Mouse (Mus musculus) cortical plate, adult 2 months (tissue): ENCODE measurements around the gene Ndrg3. TPM values are rescaled to one million over a fixed set of nuclear protein-coding genes. Genes with fewer than 3 reads are reported as not detected.

ENCODE experiments used
- H3K27ac ChIP-seq: fragments of 200-500 bp; 2 replicates; pipeline ENCODE4 v1.5.1; 2012; ENCODE audit warnings: low read length, control low read depth, inconsistent platforms; ENCODE audit not compliant: insufficient read depth
- H3K4me1 ChIP-seq: fragments of 200-500 bp; 2 replicates; pipeline ENCODE4 v1.6.1; 2011; ENCODE audit warnings: low read length; ENCODE audit not compliant: control insufficient read depth, insufficient read depth
- H3K4me3 ChIP-seq: fragments of 200-500 bp; 2 replicates; pipeline ENCODE4 v1.5.1; 2011; ENCODE audit warnings: mild to moderate bottlenecking, low read length, control low read depth; ENCODE audit not compliant: insufficient read depth
- CTCF ChIP-seq: fragments of 200-500 bp; IDR thresholded peaks from 2 replicates; pipeline ENCODE4 v1.5.1; 2011; ENCODE audit warnings: mild to moderate bottlenecking, control low read depth, low read length; ENCODE audit not compliant: insufficient read depth; ENCODE audit errors: extremely low read depth
- POLR2A ChIP-seq: fragments of 200-500 bp; IDR thresholded peaks from 2 replicates; pipeline ENCODE4 v1.6.1; 2011; ENCODE audit warnings: mild to moderate bottlenecking, low read length, control low read depth; ENCODE audit not compliant: insufficient read depth; ENCODE audit errors: extremely low read depth
- polyA plus RNA-seq: library from polyadenylated mRNA; depleted of rRNA; stranded (reverse); fragments of >200 nt; gene quantifications from 2 replicates; pipeline ENCODE4 v1.2.3, GENCODE M21; 2012

Ndrg3 gene
- polyA plus RNA-seq, 1 experiment, result 585 TPM

- peaks cover 11% of the 10 kb centered on the region for H3K4me1 ChIP-seq
- no peak for TF ChIP-seq CTCF
- TF ChIP-seq POLR2A, result peak; percentile 91
- peak within 1 kb of the TSS; percentile 45; the same call in 1 of the 2 replicates for H3K27ac ChIP-seq
- H3K4me3 ChIP-seq, result peak within 1 kb of the TSS; percentile 56
Measured at GRCm38 (mm10) chr2:157006511-157007233, 14.8 kb upstream of the Ndrg3 start, which contains the start of gene Dsn1. Dsn1 (minus strand) TSS chr2:157007154.

- Histone ChIP-seq H3K4me1 (peaks cover 3% of the 10 kb centered on the region), H3K4me3 (no peak overlapping the region), H3K27ac (no peak overlapping the region)
- TF ChIP-seq CTCF, result no peak
- TF ChIP-seq POLR2A, result no peak
Measured at GRCm38 (mm10) chr2:157002321-157002720, 10.5 kb upstream of the Ndrg3 start.

GRCm38 (mm10) chr2:156998263-156998662, 6.4 kb upstream of the Ndrg3 start:
- Histone ChIP-seq H3K27ac (no peak overlapping the region), H3K4me1 (no peaks in the 10 kb centered on the region), H3K4me3 (no peak overlapping the region)
- TF ChIP-seq CTCF (no peak), POLR2A (no peak)

- no peak overlapping the region for H3K4me3 ChIP-seq
- H3K4me1 ChIP-seq, result no peaks in the 10 kb centered on the region
- no peak overlapping the region for H3K27ac ChIP-seq
- TF ChIP-seq CTCF, result peak; percentile 98
- TF ChIP-seq POLR2A, result no peak
Measured at GRCm38 (mm10) chr2:156996576-156996975, 4.7 kb upstream of the Ndrg3 start.

GRCm38 (mm10) chr2:156990727-156991431, 977 bp downstream of the Ndrg3 start:
- TF ChIP-seq CTCF (no peak), POLR2A (0 out of 2 replicates have a peak, but pooled peaks have one; percentile 29)
- peak overlapping the region; percentile 79 for H3K27ac ChIP-seq
- H3K4me1 ChIP-seq, result peaks cover 4% of the 10 kb centered on the region; the same call in 1 of the 2 replicates
- H3K4me3 ChIP-seq, result peak overlapping the region; percentile 98

GRCm38 (mm10) chr2:156987316-156987715, 4.5 kb downstream of the Ndrg3 start:
- Histone ChIP-seq H3K4me1 (peaks cover 4% of the 10 kb centered on the region; the same call in 1 of the 2 replicates), H3K27ac (0 out of 2 replicates have a peak overlapping the region, but pooled peaks have one; percentile 3), H3K4me3 (no peak overlapping the region)
- TF ChIP-seq POLR2A (no peak), CTCF (no peak)

GRCm38 (mm10) chr2:156982864-156983263, 9.0 kb downstream of the Ndrg3 start:
- no peak for TF ChIP-seq POLR2A
- no peak for TF ChIP-seq CTCF
- peaks cover 5% of the 10 kb centered on the region; the same call in 1 of the 2 replicates for H3K4me1 ChIP-seq
- no peak overlapping the region for H3K27ac ChIP-seq
- H3K4me3 ChIP-seq, result no peak overlapping the region

- no peak overlapping the region for H3K27ac ChIP-seq
- H3K4me1 ChIP-seq, result peaks cover 6% of the 10 kb centered on the region; the same call in 1 of the 2 replicates
- H3K4me3 ChIP-seq, result no peak overlapping the region
- no peak for TF ChIP-seq POLR2A
- no peak for TF ChIP-seq CTCF
Measured at GRCm38 (mm10) chr2:156981291-156981690, 10.6 kb downstream of the Ndrg3 start.

GRCm38 (mm10) chr2:156980059-156980458, 11.8 kb downstream of the Ndrg3 start:
- TF ChIP-seq POLR2A, result no peak
- no peak for TF ChIP-seq CTCF
- no peak overlapping the region for H3K27ac ChIP-seq
- peaks cover 7% of the 10 kb centered on the region; the same call in 1 of the 2 replicates for H3K4me1 ChIP-seq
- no peak overlapping the region for H3K4me3 ChIP-seq

GRCm38 (mm10) chr2:156976711-156977110, 15.1 kb downstream of the Ndrg3 start:
- no peak overlapping the region for H3K27ac ChIP-seq
- TF ChIP-seq CTCF (no peak), POLR2A (no peak)
- H3K4me3 ChIP-seq, result no peak overlapping the region
- H3K4me1 ChIP-seq, result peaks cover 17% of the 10 kb centered on the region
